Mouse (Mus musculus) intestine, embryonic 16.5 days (tissue): ENCODE measurements around the gene Klhl26. TPM values are rescaled to one million over a fixed set of nuclear protein-coding genes. Genes with fewer than 3 reads are reported as not detected.

Experiments
- ATAC-seq: fragments of 200-750 bp; cut with Nextera tagmentation; 2 replicates; pipeline ENCODE4 v1.8.0; 2017; ENCODE audit warnings: moderate TSS enrichment, moderate library complexity
- H3K27ac ChIP-seq: fragments of 300-500 bp; sonication (generic); 2 replicates; pipeline ENCODE4 v1.5.1; 2014; ENCODE audit warnings: mild to moderate bottlenecking, low read length
- H3K27me3 ChIP-seq: fragments of 300-500 bp; sonication (generic); replicated peaks from 2 replicates; pipeline ENCODE4 v1.6.1; 2014; ENCODE audit warnings: low read length, control low read depth, mixed read lengths; ENCODE audit not compliant: control insufficient read depth, insufficient read depth
- H3K36me3 ChIP-seq: fragments of 300-500 bp; sonication (generic); 2 replicates; pipeline ENCODE4 v1.6.1; 2014; ENCODE audit warnings: low read length, control low read depth; ENCODE audit not compliant: control insufficient read depth, insufficient read depth
- H3K4me1 ChIP-seq: fragments of 300-500 bp; sonication (generic); 2 replicates; pipeline ENCODE4 v1.6.1; 2014; ENCODE audit warnings: low read length, control low read depth, mixed read lengths; ENCODE audit not compliant: control insufficient read depth, insufficient read depth
- H3K4me2 ChIP-seq: fragments of 300-500 bp; sonication (generic); 2 replicates; pipeline ENCODE4 v1.6.1; 2014; ENCODE audit warnings: low read depth, low read length, control low read depth
- H3K4me3 ChIP-seq: fragments of 300-500 bp; sonication (generic); 2 replicates; pipeline ENCODE4 v1.5.1; 2014; ENCODE audit warnings: mild to moderate bottlenecking, low read length
- H3K9ac ChIP-seq: fragments of 300-500 bp; sonication (generic); 2 replicates; pipeline ENCODE4 v1.6.1; 2014; ENCODE audit warnings: low read depth, low read length
- H3K9me3 ChIP-seq: fragments of 300-500 bp; sonication (generic); 2 replicates; pipeline ENCODE4 v1.6.1; 2016; ENCODE audit warnings: low read length, control low read depth; ENCODE audit not compliant: control insufficient read depth
- WGBS: fragments of 180-500 bp; shearing (Covaris S2); extraction: QIAGEN DNeasy Blood & Tissue Kit; methylation state at CpG from one replicate; pipeline ENCODE4 v1.1.7; 2014; 5-methylcytosine and 5-hydroxymethylcytosine counted together
- polyA plus RNA-seq: library from polyadenylated mRNA; unstranded; fragments of >200 nt; fragmentation: Nextera tagmentation; extraction: Ambion mirVana; gene quantifications from 2 replicates; pipeline ENCODE4 v1.2.1, GENCODE M21; 2015

Gene Klhl26
- polyA plus RNA-seq, 1 experiment from 2014 or later, result 21.5 TPM

GRCm38 (mm10) chr8:70409455-70409871, 67.3 kb downstream of the Klhl26 start:
- 20% methylated on average over 9 of the region's 9 CpGs for WGBS
- Histone ChIP-seq H3K9me3 (no peaks in the 10 kb centered on the region), H3K4me3 (no peak overlapping the region), H3K4me1 (peaks cover 53% of the 10 kb centered on the region), H3K27ac (peak overlapping the region; percentile 92), H3K9ac (peak overlapping the region; percentile 58), H3K4me2 (peak overlapping the region; percentile 21), H3K36me3 (no peaks in the 10 kb centered on the region), H3K27me3 (no peaks in the 10 kb centered on the region)
- peak; percentile 8; the same call in 1 of the 2 replicates for ATAC-seq

- Histone ChIP-seq H3K9ac (peak overlapping the region; percentile 58), H3K4me2 (peak overlapping the region; percentile 38), H3K36me3 (no peaks in the 10 kb centered on the region), H3K27ac (peak overlapping the region; percentile 92), H3K27me3 (no peaks in the 10 kb centered on the region), H3K9me3 (no peaks in the 10 kb centered on the region), H3K4me1 (peaks cover 53% of the 10 kb centered on the region), H3K4me3 (0 out of 2 replicates have a peak overlapping the region, but pooled peaks have one; percentile 3)
- 67% methylated on average over 10 of the region's 10 CpGs for WGBS
- ATAC-seq, result no peak
These were observed 67.7 kb downstream of the Klhl26 start for GRCm38 (mm10) chr8:70409019-70409418.

- no peak overlapping the region for H3K4me3 ChIP-seq
- no peaks in the 10 kb centered on the region for H3K36me3 ChIP-seq
- 24% methylated on average over 6 of the region's 6 CpGs for WGBS
- no peaks in the 10 kb centered on the region for H3K9me3 ChIP-seq
- ATAC-seq, result peak; percentile 85
- peak overlapping the region; percentile 92 for H3K27ac ChIP-seq
- peaks cover 53% of the 10 kb centered on the region for H3K4me1 ChIP-seq
- H3K4me2 ChIP-seq, result peak overlapping the region; percentile 38
- no peaks in the 10 kb centered on the region for H3K27me3 ChIP-seq
- H3K9ac ChIP-seq, result peak overlapping the region; percentile 58
These were observed 68.5 kb downstream of the Klhl26 start for GRCm38 (mm10) chr8:70408301-70408700.

DNA sequence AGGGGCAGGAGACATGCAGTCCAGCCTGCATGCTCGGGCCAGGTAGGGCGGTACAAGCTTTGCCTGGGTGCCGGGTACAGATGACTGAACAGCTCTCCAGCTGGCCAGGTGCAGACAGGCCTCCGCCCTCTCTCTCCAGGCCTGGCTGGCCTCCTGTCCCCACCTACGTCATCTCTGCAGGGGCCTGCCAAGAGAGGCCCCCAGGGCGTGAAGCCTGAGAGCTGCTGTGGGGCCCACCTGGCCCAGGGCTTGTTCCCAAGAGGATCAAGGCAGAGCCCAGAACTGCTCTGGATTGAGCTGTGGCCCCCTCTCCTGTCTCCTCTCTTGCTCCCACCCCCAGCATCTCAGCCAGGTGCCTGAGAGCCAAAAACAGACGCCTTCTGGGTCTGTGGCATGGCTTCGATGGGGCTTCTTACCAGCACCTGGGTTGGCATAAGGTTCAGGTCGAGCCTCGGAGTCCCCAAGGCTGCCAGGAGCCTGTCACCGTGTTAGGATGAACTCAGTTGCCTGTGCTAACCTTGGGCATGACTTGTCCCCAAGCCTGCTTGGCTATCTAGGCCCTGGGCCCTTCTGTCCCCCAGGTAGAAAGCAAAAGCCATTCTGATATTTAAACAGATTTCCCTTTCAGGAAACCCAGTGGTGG, 70.2 kb downstream of the Klhl26 start:
- ATAC-seq, result peak; percentile 81
- H3K4me1 ChIP-seq, result peaks cover 51% of the 10 kb centered on the region
- H3K9me3 ChIP-seq, result no peaks in the 10 kb centered on the region
- H3K4me2 ChIP-seq, result peak overlapping the region; percentile 26
- no peak overlapping the region for H3K4me3 ChIP-seq
- WGBS, result 63% methylated on average over 11 of the region's 11 CpGs
- H3K9ac ChIP-seq, result peak overlapping the region; percentile 53
- H3K27ac ChIP-seq, result peak overlapping the region; percentile 92
- H3K27me3 ChIP-seq, result no peaks in the 10 kb centered on the region
- no peaks in the 10 kb centered on the region for H3K36me3 ChIP-seq

DNA sequence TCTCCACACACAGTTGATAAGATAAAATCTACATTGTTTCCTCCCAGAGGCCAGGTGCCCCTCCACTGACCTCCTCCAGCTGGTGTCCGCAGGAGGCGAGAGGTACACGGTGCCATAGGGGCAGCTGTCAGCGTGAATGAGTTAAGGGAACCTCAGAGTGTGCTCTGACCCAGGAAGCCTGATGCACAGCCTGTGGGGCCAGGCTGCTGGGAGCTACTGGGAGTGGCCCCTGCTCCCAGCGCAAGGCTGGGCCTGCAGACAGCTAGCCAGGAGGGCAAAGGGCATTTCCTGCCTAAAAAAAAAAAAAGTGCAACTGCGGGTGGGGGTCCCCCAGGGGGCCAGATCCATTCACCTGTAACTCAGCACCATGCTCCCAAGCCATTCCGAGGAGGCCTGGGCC, 71.6 kb downstream of the Klhl26 start:
- peak overlapping the region; percentile 26 for H3K4me2 ChIP-seq
- no peak overlapping the region for H3K4me3 ChIP-seq
- H3K27ac ChIP-seq, result peak overlapping the region; percentile 92
- 25% methylated on average over 7 of the region's 7 CpGs for WGBS
- H3K9ac ChIP-seq, result peak overlapping the region; percentile 51
- peak; percentile 50 for ATAC-seq
- no peaks in the 10 kb centered on the region for H3K27me3 ChIP-seq
- peaks cover 2% of the 10 kb centered on the region; the same call in 1 of the 2 replicates for H3K36me3 ChIP-seq
- no peaks in the 10 kb centered on the region for H3K9me3 ChIP-seq
- H3K4me1 ChIP-seq, result peaks cover 51% of the 10 kb centered on the region

DNA sequence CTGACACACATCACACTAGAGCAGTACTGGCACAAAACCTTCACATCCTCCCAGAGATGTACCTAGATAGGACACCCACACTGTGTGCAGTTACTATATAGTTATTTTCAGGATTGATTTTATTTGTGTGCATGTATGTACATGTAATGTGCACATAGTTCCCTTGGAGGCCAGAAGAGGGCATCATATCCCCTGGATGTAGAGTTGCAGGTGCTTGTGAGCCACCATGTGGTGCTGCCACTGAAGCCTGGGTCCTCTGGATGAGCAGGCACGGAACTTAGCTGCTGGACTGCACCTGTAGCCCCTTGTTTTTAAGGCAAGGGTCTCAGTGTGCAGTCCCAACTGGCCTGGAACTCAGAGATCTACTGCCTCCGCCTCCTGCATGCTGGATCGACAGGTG, 72.6 kb downstream of the Klhl26 start:
- Histone ChIP-seq H3K9me3 (no peaks in the 10 kb centered on the region), H3K4me1 (peaks cover 45% of the 10 kb centered on the region), H3K27ac (no peak overlapping the region; the same call in 1 of the 2 replicates), H3K27me3 (no peaks in the 10 kb centered on the region), H3K4me3 (no peak overlapping the region), H3K4me2 (no peak overlapping the region), H3K9ac (no peak overlapping the region), H3K36me3 (peaks cover 7% of the 10 kb centered on the region; the same call in 1 of the 2 replicates)
- 98% methylated on average over 3 of the region's 3 CpGs for WGBS
- no peak for ATAC-seq

Other genes with a start within 250 kb of the Klhl26 start
- gene Sugp2, start 242.7 kb downstream of the Klhl26 start, polyA plus RNA-seq, result 17.3 and 18.1 TPM in 2 replicates
- gene Armc6, start 242.5 kb downstream of the Klhl26 start, polyA plus RNA-seq, result 25.1 and 29.0 TPM in 2 replicates
- 25.5 and 26.0 TPM in 2 replicates for gene Homer3, start 194.1 kb downstream of the Klhl26 start, polyA plus RNA-seq
- 44.2 and 48.4 TPM in 2 replicates for gene Ddx49, start 174.5 kb downstream of the Klhl26 start, polyA plus RNA-seq
- 432 and 443 TPM in 2 replicates for gene Cope, start 174.4 kb downstream of the Klhl26 start, polyA plus RNA-seq
- gene Cers1, start 161.2 kb downstream of the Klhl26 start, polyA plus RNA-seq, result 2.1 and 3.2 TPM in 2 replicates
- 0.53 and 0.78 TPM in 2 replicates for gene Gdf1, start 147.2 kb downstream of the Klhl26 start, polyA plus RNA-seq
- gene Upf1, start 123.7 kb downstream of the Klhl26 start, polyA plus RNA-seq, result 6.8 and 7.4 TPM in 2 replicates
- 0.39 and 0.51 TPM in 2 replicates for gene Comp, start 103.4 kb downstream of the Klhl26 start, polyA plus RNA-seq
- gene Crtc1, start 37.4 kb downstream of the Klhl26 start, polyA plus RNA-seq, result 12.9 and 16.4 TPM in 2 replicates
- gene Tmem59l, start 10.4 kb upstream of the Klhl26 start, polyA plus RNA-seq, result 2.9 and 3.3 TPM in 2 replicates
- gene Crlf1, start 16.2 kb upstream of the Klhl26 start, polyA plus RNA-seq, result 1.6 and 1.7 TPM in 2 replicates
- 130 and 137 TPM in 2 replicates for gene Rex1bd, start 29.8 kb upstream of the Klhl26 start, polyA plus RNA-seq
- gene Uba52, start 33.8 kb upstream of the Klhl26 start, polyA plus RNA-seq, result 991 TPM in 2 replicates
- 320 and 328 TPM in 2 replicates for gene Fkbp8, start 50.8 kb upstream of the Klhl26 start, polyA plus RNA-seq
- gene Kxd1, start 51.0 kb upstream of the Klhl26 start, polyA plus RNA-seq, result 65.3 and 67.3 TPM in 2 replicates
- gene Ell, start 62.5 kb upstream of the Klhl26 start, polyA plus RNA-seq, result 16.6 and 17.7 TPM in 2 replicates
- gene Isyna1, start 117.4 kb upstream of the Klhl26 start, polyA plus RNA-seq, result 105 and 121 TPM in 2 replicates
- gene Ssbp4, start 131.9 kb upstream of the Klhl26 start, polyA plus RNA-seq, result 63.2 and 73.9 TPM in 2 replicates
- 2.9 and 3.0 TPM in 2 replicates for gene Lrrc25, start 139.2 kb upstream of the Klhl26 start, polyA plus RNA-seq
- 3.6 and 3.7 TPM in 2 replicates for gene Gdf15, start 155.5 kb upstream of the Klhl26 start, polyA plus RNA-seq
- gene Pgpep1, start 183.4 kb upstream of the Klhl26 start, polyA plus RNA-seq, result 88.3 and 101 TPM in 2 replicates
- 228 and 246 TPM in 2 replicates for gene Lsm4, start 196.3 kb upstream of the Klhl26 start, polyA plus RNA-seq
- gene Jund, start 222.0 kb upstream of the Klhl26 start, polyA plus RNA-seq, result 37.3 and 52.2 TPM in 2 replicates
- gene Iqcn, start 226.5 kb upstream of the Klhl26 start, polyA plus RNA-seq, result not detected in 2 replicates
- 3.3 and 4.1 TPM in 2 replicates for gene Gm3336, start 241.6 kb upstream of the Klhl26 start, polyA plus RNA-seq
- 0.28 and 0.64 TPM in 2 replicates for gene Pde4c, start 246.8 kb upstream of the Klhl26 start, polyA plus RNA-seq